Mouse (Mus musculus) adrenal gland (tissue): ENCODE data around the gene Gli2.

ENCODE experiments used
- intact Hi-C: fragments of 180-260 bp; cut with DNase I; formaldehyde crosslinking; loops from one replicate; pipeline ENCODE4 v1.15.1; 2025

The Gli2 gene

DNA sequence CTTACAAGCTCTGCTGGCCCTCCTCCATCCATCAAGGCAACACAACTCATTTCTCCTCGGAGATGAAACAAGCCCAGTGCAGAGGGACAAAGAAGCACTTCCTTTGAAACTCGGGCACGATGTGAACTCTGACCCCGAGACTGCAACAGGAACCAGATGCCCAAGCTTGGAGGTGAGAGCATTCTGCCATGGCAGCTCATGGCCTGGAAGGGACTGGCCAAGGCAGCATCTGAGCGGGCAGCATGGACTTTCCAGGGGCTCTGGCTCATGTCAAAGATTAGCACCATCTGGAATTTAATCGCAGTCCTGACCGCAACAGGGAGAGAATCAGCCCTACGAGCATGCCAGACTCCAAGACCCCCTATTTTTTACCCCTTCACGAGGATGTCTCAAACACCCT lies 148.5 kb downstream of the Gli2 start:
- intact Hi-C loops = no loop called here

DNA sequence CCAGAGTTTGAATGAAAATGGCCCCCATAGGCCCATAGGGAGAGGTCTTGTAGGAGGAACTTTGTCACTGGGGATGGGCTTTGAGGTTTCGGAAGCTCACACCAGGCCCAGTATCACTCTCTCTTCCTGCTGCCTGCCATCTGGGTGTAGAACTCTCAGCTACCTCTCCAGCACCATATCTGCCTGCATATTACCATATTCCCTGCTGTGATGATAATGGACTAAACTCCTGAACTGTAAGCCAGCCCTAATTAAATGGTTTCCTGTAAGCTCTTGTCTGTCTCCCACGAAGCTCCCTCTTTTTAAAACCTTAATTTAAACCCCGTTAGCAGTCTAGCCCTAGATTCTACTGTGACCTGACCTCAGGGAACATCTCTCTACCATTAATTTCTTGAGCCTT lies 149.0 kb downstream of the Gli2 start:
- intact Hi-C loops = no loop called here

- intact Hi-C loops = no loop called here
These were observed 149.7 kb downstream of the Gli2 start for GRCm38 (mm10) chr1:118903742-118904141.

GRCm38 (mm10) chr1:118901868-118902586 lies 151.4 kb downstream of the Gli2 start:
- intact Hi-C loops = no loop called here

GRCm38 (mm10) chr1:118898351-118898750 lies 155.1 kb downstream of the Gli2 start:
- intact Hi-C loops = no loop called here

GRCm38 (mm10) chr1:118895026-118895762 lies 158.2 kb downstream of the Gli2 start:
- intact Hi-C loops = no loop called here

GRCm38 (mm10) chr1:118891395-118891794 lies 162.0 kb downstream of the Gli2 start:
- intact Hi-C loops = no loop called here

DNA sequence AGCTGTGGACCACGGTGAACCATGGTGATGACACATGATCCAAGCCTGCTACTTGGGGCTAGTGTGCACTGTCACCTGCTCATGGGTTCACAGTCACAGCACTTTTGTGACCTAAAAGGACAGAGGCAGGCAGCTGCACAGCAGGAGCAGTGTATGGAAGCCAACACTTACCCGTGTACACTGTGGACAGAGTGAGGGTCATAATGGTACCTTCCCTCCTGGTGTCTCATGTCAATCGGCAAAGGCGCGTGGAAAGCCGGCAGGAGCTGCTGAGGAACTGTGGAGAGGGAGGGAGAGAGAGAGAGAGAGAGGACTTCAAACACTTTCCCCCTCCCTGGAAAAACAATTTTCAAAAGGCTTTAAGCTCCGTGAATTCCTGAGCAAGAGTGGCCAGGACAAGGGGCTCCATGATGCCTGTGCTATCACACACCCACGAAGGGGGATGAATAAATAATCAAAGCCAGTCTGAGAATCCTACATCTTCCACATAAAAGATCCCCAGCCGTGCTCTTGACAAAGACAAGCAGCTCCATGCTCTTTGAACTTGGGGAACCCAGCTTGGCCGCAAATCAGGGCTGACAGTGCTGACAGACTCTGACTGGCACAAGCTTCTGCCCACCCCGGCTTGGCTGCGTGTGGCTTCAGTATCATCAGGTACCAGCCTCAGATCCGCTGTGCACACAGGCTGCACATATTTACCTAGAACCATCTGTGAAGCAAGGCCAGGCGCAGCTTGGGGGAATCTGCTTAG lies 163.1 kb downstream of the Gli2 start:
- intact Hi-C loops = no loop called here

- intact Hi-C loops = no loop called here
These were observed 172.6 kb downstream of the Gli2 start for GRCm38 (mm10) chr1:118880781-118881247.

DNA sequence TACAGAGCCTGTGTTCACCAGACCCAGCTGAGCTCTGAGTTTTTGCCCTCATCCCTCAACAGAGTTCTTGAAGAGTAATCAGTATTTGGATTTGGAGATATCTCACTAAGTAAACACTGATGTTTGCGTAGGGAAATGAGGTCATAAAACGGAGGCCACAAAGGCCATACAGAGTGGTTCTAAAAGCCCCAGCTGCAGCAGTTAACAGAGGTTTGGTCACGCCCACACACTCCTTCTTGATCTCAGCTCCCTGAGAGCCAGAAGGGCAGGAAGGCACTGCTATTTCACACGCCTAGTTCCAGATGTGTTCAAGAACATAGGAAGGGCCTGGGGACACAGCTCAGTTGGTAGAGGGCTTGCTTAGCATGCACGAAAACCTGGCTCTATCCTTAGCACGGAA lies 175.1 kb downstream of the Gli2 start:
- intact Hi-C loops = no loop called here

GRCm38 (mm10) chr1:118875227-118875626 lies 178.2 kb downstream of the Gli2 start:
- intact Hi-C loops = no loop called here

DNA sequence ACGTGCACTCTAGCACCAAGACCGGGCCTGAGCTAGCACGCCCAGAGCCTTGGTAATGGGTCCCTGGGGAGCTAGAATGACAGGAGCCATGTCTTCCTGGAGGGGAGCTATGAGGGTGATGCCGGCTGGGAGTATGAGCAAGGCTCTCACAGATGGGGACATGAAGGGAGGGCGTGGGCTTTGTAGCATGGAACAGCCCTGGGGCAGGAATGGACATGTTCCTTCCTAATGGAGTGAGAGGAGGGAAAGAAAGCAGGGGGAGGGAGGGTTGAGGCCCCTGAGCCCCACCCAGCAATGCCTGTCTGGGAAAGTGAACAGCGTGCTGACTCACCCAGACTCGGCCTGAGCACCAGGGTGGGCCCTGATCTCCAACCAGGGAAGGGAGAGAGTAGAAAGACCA lies 179.9 kb downstream of the Gli2 start:
- intact Hi-C loops = no loop called here

DNA sequence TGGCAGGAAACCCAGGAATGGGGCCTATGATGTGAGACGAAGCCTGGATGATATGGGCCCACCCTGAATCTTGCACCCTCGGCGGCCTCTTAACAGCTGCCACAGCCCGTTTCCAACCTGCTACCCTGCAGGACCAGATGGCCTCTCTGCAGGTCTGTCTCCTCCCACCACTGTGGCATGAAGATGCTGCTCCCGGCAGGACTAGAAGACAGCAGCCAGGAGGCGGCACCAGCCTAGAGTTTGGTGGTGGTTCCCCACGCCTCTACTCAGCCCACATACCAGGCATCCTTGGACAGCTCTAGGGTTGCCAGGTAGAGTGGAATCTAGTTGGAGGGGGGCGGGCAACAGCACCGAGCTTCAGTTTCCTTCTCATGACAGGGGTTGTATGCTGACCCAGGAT lies 188.7 kb downstream of the Gli2 start:
- intact Hi-C loops = no loop called here

DNA sequence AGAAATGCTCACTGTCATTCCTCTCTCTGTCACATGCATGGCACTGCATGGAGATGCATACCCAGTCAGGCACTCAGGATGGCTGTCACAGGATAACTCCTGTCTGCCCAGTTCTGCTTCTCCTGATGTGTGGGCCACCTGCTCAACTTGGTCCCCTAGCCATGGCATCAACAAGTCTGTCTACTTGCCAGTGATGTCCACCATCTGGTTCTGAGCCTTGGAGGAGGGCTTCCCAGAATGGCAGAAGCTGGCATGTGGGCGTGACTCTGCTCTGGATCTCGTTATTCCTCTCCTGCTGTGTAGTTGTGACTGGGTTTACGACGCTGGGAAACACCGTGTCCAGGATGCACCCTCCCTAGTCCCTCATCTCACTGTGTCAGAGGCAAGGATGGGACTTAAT lies 189.4 kb downstream of the Gli2 start:
- intact Hi-C loops = no loop called here

GRCm38 (mm10) chr1:118858101-118858500 lies 195.3 kb downstream of the Gli2 start:
- intact Hi-C loops = no loop called here

- intact Hi-C loops = no loop called here
These were observed 222.8 kb downstream of the Gli2 start for GRCm38 (mm10) chr1:118830658-118831057.

GRCm38 (mm10) chr1:118826614-118827013 lies 226.8 kb downstream of the Gli2 start:
- intact Hi-C loops = no loop called here

DNA sequence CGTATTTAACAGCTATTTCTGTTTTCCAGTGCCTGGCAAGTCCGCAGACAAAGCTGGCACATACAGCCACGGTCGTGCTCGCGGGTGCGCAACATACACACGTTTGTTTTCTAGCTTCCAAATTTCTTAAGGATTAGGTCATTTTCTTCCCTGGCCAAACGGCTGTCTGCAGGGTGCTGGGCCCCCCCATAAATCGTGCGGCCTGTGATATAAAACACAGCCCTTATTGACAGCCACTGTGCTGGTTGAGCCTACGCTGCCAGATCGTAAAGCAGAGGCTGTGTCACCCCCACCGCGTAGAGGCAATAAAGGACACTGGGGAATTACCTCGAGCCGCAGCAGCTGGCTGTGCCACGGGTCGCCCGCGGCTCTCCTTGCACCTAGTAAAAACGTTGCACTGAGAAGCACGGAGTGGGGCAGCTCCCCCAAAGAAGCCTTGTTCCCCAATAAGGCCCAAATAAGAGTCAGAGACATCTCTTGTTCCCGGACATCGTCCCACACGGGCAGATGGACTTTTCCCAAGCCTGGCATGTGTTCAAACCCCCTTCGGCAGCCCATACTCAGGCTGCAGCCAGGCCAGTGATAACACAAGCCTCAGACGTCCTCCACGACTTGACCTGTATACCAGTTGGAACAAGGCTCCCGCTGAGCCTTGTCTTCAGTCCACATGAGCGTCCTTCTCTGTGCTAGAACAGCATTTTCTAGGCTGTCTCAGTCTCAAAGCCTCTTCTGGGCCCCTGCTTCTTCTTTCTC lies 227.8 kb downstream of the Gli2 start:
- intact Hi-C loops = no loop called here

GRCm38 (mm10) chr1:118825035-118825434 lies 228.4 kb downstream of the Gli2 start:
- intact Hi-C loops = no loop called here

GRCm38 (mm10) chr1:118822258-118822657 lies 231.2 kb downstream of the Gli2 start:
- intact Hi-C loops = no loop called here

DNA sequence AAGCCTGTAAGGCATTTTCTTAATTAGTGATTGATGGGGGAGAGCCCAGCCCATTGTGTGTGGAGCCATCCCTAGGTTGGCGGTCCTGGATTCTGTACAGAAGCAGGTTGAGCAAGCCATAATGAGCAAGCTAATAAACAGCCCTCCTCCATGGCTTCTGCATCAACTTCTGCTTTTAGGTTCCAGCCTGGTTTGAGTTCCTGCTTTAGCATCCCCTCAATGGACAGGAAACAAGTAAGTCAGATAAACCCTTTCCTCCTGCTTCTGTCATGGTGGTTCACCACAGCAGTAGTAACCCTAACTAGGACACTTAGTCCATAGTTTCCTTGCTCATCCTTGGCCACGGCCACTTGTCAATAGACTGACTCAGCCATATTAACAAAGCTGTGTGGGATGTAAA lies 238.4 kb downstream of the Gli2 start:
- intact Hi-C loops = no loop called here
